Comparison of ENCODE assay signal across 9 mouse cellular contexts in the genomic region with DNA sequence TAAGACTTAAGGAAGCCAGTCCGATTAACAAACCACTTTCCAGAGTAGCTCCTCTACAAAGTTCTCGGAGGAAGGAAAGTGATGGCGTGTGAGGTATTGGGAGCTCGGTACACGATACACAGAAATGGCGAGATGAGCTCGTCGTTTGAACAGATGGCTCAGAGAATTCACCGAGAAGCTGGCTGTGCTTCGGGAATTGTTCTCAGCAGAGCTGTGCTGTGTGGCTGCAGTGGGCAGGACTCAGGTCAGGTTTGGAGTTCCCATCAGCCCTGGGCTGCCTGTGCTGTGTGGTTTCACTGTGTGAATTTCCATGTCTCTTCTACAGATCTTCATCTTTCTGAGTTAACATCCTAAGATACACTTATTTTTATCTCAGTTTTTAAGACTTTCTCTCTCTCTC.
DNase-seq lines count a peak whose midpoint lies in the region; ATAC-seq and TF ChIP-seq lines count a peak whose summit lies in the region.
"Had no signal": no experiment of that assay in that cellular context is flagged by ENCODE, and none has a peak within 500 bp of the region (broad histone marks: within the 10 kb centered on the region; RNA-seq: fewer than 3 reads in every experiment).

No protein-coding gene starts in this region.

- H3K27me3 ChIP-seq in heart, adult 2 months (ENCODE audit: control insufficient read depth, insufficient read depth, low read length) = no peaks in the 10 kb centered on the region
- H3K27me3 ChIP-seq in liver, embryonic 16.5 days (ENCODE audit: control insufficient read depth, insufficient read depth, low read depth, low read length) = no peaks in the 10 kb centered on the region
- H3K27me3 ChIP-seq in liver, embryonic 12.5 days (replicated peaks) = no peaks in the 10 kb centered on the region
- H3K27me3 ChIP-seq in embryonic facial prominence, embryonic 14.5 days (replicated peaks; ENCODE audit: control insufficient read depth, insufficient read depth, low read length) = no peaks in the 10 kb centered on the region

- no peaks in the 10 kb centered on the region for H3K4me1 ChIP-seq in heart, adult 2 months (ENCODE audit: control insufficient read depth, insufficient read depth, low read length)
- peaks cover 2% of the 10 kb centered on the region for H3K4me1 ChIP-seq in liver, embryonic 16.5 days (ENCODE audit: control insufficient read depth, low read depth, low read length)
- no peaks in the 10 kb centered on the region for H3K4me1 ChIP-seq in liver, embryonic 12.5 days
- peaks cover 7% of the 10 kb centered on the region; the same call in 1 of the 2 replicates for H3K4me1 ChIP-seq in embryonic facial prominence, embryonic 14.5 days (ENCODE audit: control insufficient read depth, insufficient read depth, low read length)

- H3K79me2 ChIP-seq in heart, adult 2 months (replicated peaks; ENCODE audit: control insufficient read depth, insufficient read depth, low read length) = no peaks in the 10 kb centered on the region

- H3K27ac ChIP-seq in heart, adult 2 months = no peak overlapping the region
- H3K27ac ChIP-seq in liver, embryonic 16.5 days (ENCODE audit: low read length) = peak overlapping the region; percentile 3; the same call in 1 of the 2 replicates
- no peak overlapping the region for H3K27ac ChIP-seq in liver, embryonic 12.5 days
- H3K27ac ChIP-seq in embryonic facial prominence, embryonic 14.5 days (replicated peaks; ENCODE audit: low read depth, low read length) = no peak overlapping the region
- no peak overlapping the region for H3K27ac ChIP-seq in gastrocnemius, adult 2 months

- 67% methylated on average over 10 of the region's 10 CpGs for WGBS in heart, adult 2 months
- WGBS in liver, embryonic 16.5 days (ENCODE audit: insufficient replicate concordance) = 63% methylated on average over 10 of the region's 10 CpGs
- WGBS in liver, embryonic 12.5 days (ENCODE audit: insufficient replicate concordance) = 64% methylated on average over 10 of the region's 10 CpGs
- whole genome bisulfite sequencing in embryonic facial prominence, embryonic 14.5 days = 64% methylated on average over 10 of the region's 10 CpGs

- intact Hi-C loops in heart, adult 2 months (cut with DNase I) = no loop called here
- intact Hi-C loops in gastrocnemius, adult 2 months (cut with DNase I) = no loop called here

- TF ChIP-seq CTCF in heart, adult 2 months (IDR thresholded peaks at IDR 0.05) = no peak
- no peak for TF ChIP-seq CTCF in gastrocnemius, adult 2 months (IDR thresholded peaks at IDR 0.05)

- no peak for TF ChIP-seq POLR2A in heart, adult 2 months (IDR thresholded peaks at IDR 0.05; ENCODE audit: insufficient read depth, low read depth, low read length)

- no peak for TF ChIP-seq EP300 in heart, adult 2 months (IDR thresholded peaks at IDR 0.05; ENCODE audit: insufficient read depth, low read depth, low read length)

- no peak overlapping the region for H3K4me3 ChIP-seq in heart, adult 2 months
- H3K4me3 ChIP-seq in liver, embryonic 16.5 days (ENCODE audit: low read depth, low read length) = no peak overlapping the region
- no peak overlapping the region for H3K4me3 ChIP-seq in liver, embryonic 12.5 days
- no peak overlapping the region for H3K4me3 ChIP-seq in embryonic facial prominence, embryonic 14.5 days (ENCODE audit: low read depth, low read length)
- no peak overlapping the region for H3K4me3 ChIP-seq in gastrocnemius, adult 2 months

- no peak for ATAC-seq in liver, embryonic 16.5 days (ENCODE audit: low read depth)
- no peak for ATAC-seq in liver, embryonic 12.5 days
- ATAC-seq in embryonic facial prominence, embryonic 14.5 days (ENCODE audit: low read depth) = no peak

- H3K4me2 ChIP-seq in liver, embryonic 16.5 days (ENCODE audit: low read depth, low read length) = no peak overlapping the region
- H3K4me2 ChIP-seq in liver, embryonic 12.5 days = no peak overlapping the region
- H3K4me2 ChIP-seq in embryonic facial prominence, embryonic 14.5 days (ENCODE audit: low read depth, low read length) = peak overlapping the region; percentile 49; the same call in 1 of the 2 replicates

- no peaks in the 10 kb centered on the region for H3K9me3 ChIP-seq in liver, embryonic 16.5 days (replicated peaks; ENCODE audit: control insufficient read depth, low read length)
- no peaks in the 10 kb centered on the region for H3K9me3 ChIP-seq in liver, embryonic 12.5 days (replicated peaks)
- H3K9me3 ChIP-seq in embryonic facial prominence, embryonic 14.5 days (ENCODE audit: control insufficient read depth, low read length) = no peaks in the 10 kb centered on the region

- H3K9ac ChIP-seq in heart, adult 2 months (ENCODE audit: low read depth, low read length) = no peak overlapping the region
- no peak overlapping the region for H3K9ac ChIP-seq in liver, embryonic 16.5 days (ENCODE audit: low read depth, low read length)
- no peak overlapping the region for H3K9ac ChIP-seq in liver, embryonic 12.5 days
- no peak overlapping the region for H3K9ac ChIP-seq in embryonic facial prominence, embryonic 14.5 days (ENCODE audit: low read depth, low read length)

- no peaks in the 10 kb centered on the region for H3K36me3 ChIP-seq in heart, adult 2 months (ENCODE audit: control insufficient read depth, insufficient read depth, low read length)
- peaks cover 2% of the 10 kb centered on the region for H3K36me3 ChIP-seq in liver, embryonic 16.5 days (ENCODE audit: control insufficient read depth, insufficient read depth)
- H3K36me3 ChIP-seq in liver, embryonic 12.5 days = peaks cover 10% of the 10 kb centered on the region; the same call in 1 of the 2 replicates
- H3K36me3 ChIP-seq in embryonic facial prominence, embryonic 14.5 days (ENCODE audit: control insufficient read depth, insufficient read depth, low read length) = peaks cover 7% of the 10 kb centered on the region

- DNase-seq in heart, adult 11 months = peak; percentile 73
- no peak for DNase-seq in heart, adult 2 months
- peak; percentile 8 for DNase-seq in Muller cell, postnatal 12 days (ENCODE audit: inconsistent ontology term)
- no peak for DNase-seq in embryonic facial prominence, embryonic 14.5 days (ENCODE audit: low spot score)
- DNase-seq in gastrocnemius, adult 2 months = no peak
- DNase-seq: lung, postnatal 36 days; thymus, adult 18-20 months had no signal

Comparison
In these comparisons a context has a peak if more than half of its experiments do, and no peak if none do; other contexts are left out.
1. DNase-seq: peak in heart, adult 11 months (single experiment) and Muller cell, postnatal 12 days (single experiment); none in heart, adult 2 months (0 of 2), embryonic facial prominence, embryonic 14.5 days (single experiment) and gastrocnemius, adult 2 months (single experiment).